Comparison of ENCODE assay signal across 32 mouse cellular contexts in genomic region chr6:142577801-142578200, GRCm38 (mm10). TPM values are rescaled to one million over a fixed set of nuclear protein-coding genes. Genes with fewer than 3 reads are reported as not detected.
"Had no signal": no experiment of that assay in that cellular context is flagged by ENCODE, and none has a peak within 500 bp of the region (broad histone marks: within the 10 kb centered on the region; RNA-seq: fewer than 3 reads in every experiment).

No protein-coding gene starts in this region.

- H3K9ac ChIP-seq: limb, embryonic 12.5 days; limb, embryonic 13.5 days; limb, embryonic 15.5 days; liver, embryonic 12.5 days; liver, embryonic 13.5 days; liver, embryonic 14.5 days; liver, embryonic 15.5 days; liver, postnatal 0 days; lung, embryonic 14.5 days; lung, embryonic 15.5 days; midbrain, embryonic 12.5 days; midbrain, embryonic 13.5 days; midbrain, embryonic 15.5 days; neural tube, embryonic 12.5 days had no signal

- H3K4me2 ChIP-seq: limb, embryonic 12.5 days; limb, embryonic 13.5 days; limb, embryonic 15.5 days; liver, embryonic 11.5 days; liver, embryonic 12.5 days; liver, embryonic 13.5 days; liver, embryonic 15.5 days; lung, embryonic 14.5 days; lung, embryonic 15.5 days; midbrain, embryonic 11.5 days; midbrain, embryonic 12.5 days; midbrain, embryonic 13.5 days; midbrain, embryonic 15.5 days; neural tube, embryonic 12.5 days had no signal

- H3K4me3 ChIP-seq: limb, embryonic 10.5 days; limb, embryonic 12.5 days; limb, embryonic 13.5 days; limb, embryonic 15.5 days; liver, embryonic 12.5 days; liver, embryonic 13.5 days; liver, embryonic 15.5 days; lung, embryonic 15.5 days; megakaryocyte, embryonic 14.5 days; midbrain, embryonic 10.5 days; midbrain, embryonic 12.5 days; midbrain, embryonic 13.5 days; midbrain, embryonic 15.5 days; myocyte; neural tube, embryonic 12.5 days had no signal

- DNase-seq: left cerebral cortex, postnatal 4 days; liver; liver, embryonic 13.5 days; liver, postnatal 0 days; lung, adult 18-20 months; lung, adult 2 months; lung, embryonic 14.5 days; lung, postnatal 10 days; lung, postnatal 14 days; lung, postnatal 36 days; lung, postnatal 4 days; midbrain, embryonic 14.5 days had no signal

- H3K4me1 ChIP-seq: limb, embryonic 10.5 days; limb, embryonic 12.5 days; limb, embryonic 13.5 days; limb, embryonic 15.5 days; liver, embryonic 12.5 days; liver, embryonic 13.5 days; liver, embryonic 15.5 days; lung, embryonic 15.5 days; megakaryocyte, embryonic 14.5 days; midbrain, embryonic 10.5 days; midbrain, embryonic 12.5 days; midbrain, embryonic 13.5 days; midbrain, embryonic 15.5 days; neural tube, embryonic 12.5 days had no signal

- H3K27ac ChIP-seq: limb, embryonic 10.5 days; limb, embryonic 12.5 days; limb, embryonic 13.5 days; limb, embryonic 15.5 days; liver, embryonic 12.5 days; liver, embryonic 13.5 days; liver, embryonic 14.5 days; liver, embryonic 15.5 days; lung, embryonic 15.5 days; macrophage; midbrain, embryonic 10.5 days; midbrain, embryonic 12.5 days; midbrain, embryonic 13.5 days; midbrain, embryonic 15.5 days; neural tube, embryonic 12.5 days had no signal

- H3K27me3 ChIP-seq: lung, embryonic 15.5 days had no signal

- ATAC-seq: liver, embryonic 12.5 days; liver, postnatal 0 days; lung, postnatal 0 days; midbrain, embryonic 13.5 days; midbrain, embryonic 15.5 days; midbrain, embryonic 16.5 days had no signal

- H3K36me3 ChIP-seq: limb, embryonic 10.5 days; limb, embryonic 12.5 days; limb, embryonic 13.5 days; limb, embryonic 15.5 days; liver, embryonic 12.5 days; liver, embryonic 13.5 days; liver, embryonic 15.5 days; lung, embryonic 15.5 days; midbrain, embryonic 10.5 days; midbrain, embryonic 12.5 days; midbrain, embryonic 13.5 days; midbrain, embryonic 15.5 days; neural tube, embryonic 12.5 days had no signal

- H3K9me3 ChIP-seq: limb, embryonic 10.5 days; limb, embryonic 12.5 days; limb, embryonic 13.5 days; limb, embryonic 15.5 days; liver, embryonic 12.5 days; liver, embryonic 13.5 days; liver, embryonic 15.5 days; lung, embryonic 15.5 days; megakaryocyte, embryonic 14.5 days; midbrain, embryonic 10.5 days; midbrain, embryonic 12.5 days; midbrain, embryonic 13.5 days; midbrain, embryonic 15.5 days; neural tube, embryonic 12.5 days had no signal

RNA-seq across cellular contexts. Expression of gene Kcnj8, which starts 6.4 kb away (rescaled TPM):
- polyA plus RNA-seq: macrophage had no signal
